Mouse (Mus musculus): ENCODE results near the gene Zkscan5. TPM values are rescaled to one million over a fixed set of nuclear protein-coding genes. Genes with fewer than 3 reads are reported as not detected.
A peak's percentile ranks its signal among the peaks of the same experiment; 100 is the strongest.

The Zkscan5 gene
- polyA plus RNA-seq (2015; fragmentation: Nextera tagmentation; extraction: Ambion mirVana), result 3.7 and 4.3 TPM in 2 replicates

DNA sequence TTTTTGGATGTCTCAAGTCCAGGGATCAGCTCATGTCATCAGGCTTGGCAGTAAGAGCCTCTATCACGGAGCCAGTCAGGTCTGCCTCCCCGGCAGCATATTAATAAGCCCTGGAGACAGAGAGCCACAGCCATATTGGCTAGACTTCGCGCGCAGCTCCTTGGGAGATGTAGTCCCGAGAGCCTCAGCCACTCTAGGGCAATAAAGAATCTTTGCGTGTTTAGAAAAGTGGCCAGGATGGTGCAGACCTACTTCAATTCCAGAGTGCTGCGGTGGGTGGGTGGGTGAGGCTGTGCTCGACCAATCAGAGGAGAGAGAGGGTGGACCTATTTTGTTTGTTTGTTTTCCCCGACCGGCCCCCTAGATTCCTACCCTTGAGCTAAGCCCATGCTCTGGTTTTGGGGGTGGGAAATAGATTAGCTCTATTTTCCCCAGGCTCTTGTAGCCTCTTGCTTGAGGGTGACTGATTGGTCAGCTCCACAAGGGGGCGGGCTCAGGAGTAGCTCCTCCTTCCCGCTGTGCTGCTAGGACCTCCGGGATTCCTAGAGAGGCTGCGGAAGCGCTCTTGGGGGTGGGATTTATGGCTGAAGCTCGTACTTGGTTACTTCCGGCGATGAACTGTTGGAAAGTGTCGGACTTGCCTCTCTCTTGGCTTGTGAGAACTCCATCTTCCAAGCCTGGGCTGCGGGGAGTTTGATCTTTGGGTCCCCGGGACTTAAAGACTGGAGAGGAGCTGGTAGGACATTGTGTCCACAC is at the start of gene Zkscan5:
Zkscan5 (plus strand) TSS at position 627 of the 756 bp plus-strand sequence.
- peak; percentile 93 for ATAC-seq (ENCODE audit: low read depth)
- H3K9me3 ChIP-seq (replicated peaks), result no peaks in the 10 kb centered on the region
- WGBS (ENCODE audit: insufficient replicate concordance), result under 1% methylated on average over 22 of the region's 22 CpGs
- peaks cover 59% of the 10 kb centered on the region for H3K4me1 ChIP-seq (replicated peaks)
- peak within 1 kb of the TSS; percentile 72 for H3K4me2 ChIP-seq
- peaks cover 14% of the 10 kb centered on the region for H3K36me3 ChIP-seq
- H3K27me3 ChIP-seq, result no peaks in the 10 kb centered on the region
- peak within 1 kb of the TSS; percentile 67 for H3K4me3 ChIP-seq (replicated peaks)
- peak; percentile 97 for DNase-seq
- H3K9ac ChIP-seq, result peak within 1 kb of the TSS; percentile 75
- H3K27ac ChIP-seq, result peak within 1 kb of the TSS; percentile 94

DNA sequence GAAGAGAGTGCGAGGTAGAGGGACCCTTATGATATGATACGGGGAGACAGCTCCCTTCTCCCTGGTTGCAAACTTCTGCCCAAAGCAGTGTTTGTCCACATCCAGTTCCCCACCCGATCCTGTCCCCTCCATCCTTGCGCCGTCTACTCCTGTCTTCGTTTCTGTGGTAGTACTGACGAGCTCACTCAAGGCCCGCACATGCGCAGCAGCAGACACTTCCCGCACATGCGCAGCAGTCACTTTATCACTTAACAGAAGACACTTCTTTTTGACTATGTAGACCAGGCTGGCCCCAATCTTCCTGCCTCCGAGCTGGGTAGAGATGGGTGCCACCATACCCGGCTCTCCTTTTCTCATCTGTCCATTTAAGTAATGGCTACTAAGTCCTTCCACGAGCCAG is 43.0 kb upstream of the Zkscan5 start:
- no peak for ATAC-seq (ENCODE audit: low read depth)
- no peaks in the 10 kb centered on the region for H3K27me3 ChIP-seq
- peaks cover 78% of the 10 kb centered on the region for H3K36me3 ChIP-seq

GRCm38 (mm10) chr5:145164710-145165109 is 39.7 kb upstream of the Zkscan5 start:
- no peak for DNase-seq
- Histone ChIP-seq H3K36me3 (peaks cover 55% of the 10 kb centered on the region), H3K27ac (no peak overlapping the region; the same call in 1 of the 2 replicates), H3K4me3 (replicated peaks) (no peak overlapping the region), H3K9me3 (replicated peaks) (no peaks in the 10 kb centered on the region), H3K9ac (peak overlapping the region; percentile 99; the same call in 1 of the 2 replicates), H3K27me3 (no peaks in the 10 kb centered on the region), H3K4me1 (replicated peaks) (peaks cover 37% of the 10 kb centered on the region), H3K4me2 (peak overlapping the region; percentile 82; the same call in 1 of the 2 replicates)
- ATAC-seq (ENCODE audit: low read depth), result no peak
- 57% methylated on average over 3 of the region's 3 CpGs for WGBS (ENCODE audit: insufficient replicate concordance)

More for the DNA sequence above, 43.0 kb upstream of the Zkscan5 start:
- Histone ChIP-seq H3K4me3 (replicated peaks) (no peak overlapping the region), H3K9ac (no peak overlapping the region), H3K9me3 (replicated peaks) (no peaks in the 10 kb centered on the region), H3K27ac (no peak overlapping the region), H3K4me2 (no peak overlapping the region), H3K4me1 (replicated peaks) (peaks cover 18% of the 10 kb centered on the region)
- 89% methylated on average over 14 of the region's 14 CpGs for WGBS (ENCODE audit: insufficient replicate concordance)
- DNase-seq, result no peak

DNA sequence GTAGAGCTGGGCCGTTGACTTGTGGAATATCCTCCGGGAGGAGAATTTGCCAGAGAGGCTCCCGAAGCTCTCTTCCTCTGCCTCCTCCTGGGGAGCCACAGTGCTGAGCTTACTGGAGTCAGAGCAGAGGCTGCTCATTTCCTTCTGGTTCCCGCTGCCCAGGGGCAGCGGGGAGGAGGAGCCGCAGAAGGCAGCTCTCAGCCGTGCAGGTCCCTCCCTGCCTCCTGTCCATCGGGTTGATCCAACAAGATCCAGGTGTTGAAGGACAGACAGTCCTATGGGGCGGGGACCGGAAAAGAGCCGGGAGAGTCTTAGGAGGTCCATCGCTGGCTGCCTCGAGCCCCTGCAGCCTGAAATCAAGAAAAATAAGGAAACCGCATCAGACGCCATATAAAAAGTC is 39.2 kb upstream of the Zkscan5 start:
- DNase-seq, result no peak
- Histone ChIP-seq H3K4me3 (replicated peaks) (peak overlapping the region; percentile 99; the same call in 1 of the 2 replicates), H3K36me3 (peaks cover 53% of the 10 kb centered on the region), H3K4me2 (peak overlapping the region; percentile 82), H3K9ac (peak overlapping the region; percentile 99; the same call in 1 of the 2 replicates), H3K27ac (no peak overlapping the region), H3K4me1 (replicated peaks) (peaks cover 40% of the 10 kb centered on the region), H3K9me3 (replicated peaks) (no peaks in the 10 kb centered on the region), H3K27me3 (no peaks in the 10 kb centered on the region)
- no peak for ATAC-seq (ENCODE audit: low read depth)
- 88% methylated on average over 15 of the region's 15 CpGs for WGBS (ENCODE audit: insufficient replicate concordance)

- peak within 1 kb of the TSS; percentile 99 for H3K4me3 ChIP-seq (replicated peaks)
- peaks cover 53% of the 10 kb centered on the region for H3K36me3 ChIP-seq
- under 1% methylated on average over 51 of the region's 51 CpGs for WGBS (ENCODE audit: insufficient replicate concordance)
- peak; percentile 96 for ATAC-seq (ENCODE audit: low read depth)
- peak within 1 kb of the TSS; percentile 82 for H3K4me2 ChIP-seq
- H3K27ac ChIP-seq, result peak within 1 kb of the TSS; percentile 87
- H3K9ac ChIP-seq, result peak within 1 kb of the TSS; percentile 99
- peak; percentile 98 for DNase-seq
- H3K4me1 ChIP-seq (replicated peaks), result peaks cover 46% of the 10 kb centered on the region
- H3K27me3 ChIP-seq, result no peaks in the 10 kb centered on the region
- no peaks in the 10 kb centered on the region for H3K9me3 ChIP-seq (replicated peaks)
These were observed 37.6 kb upstream of the Zkscan5 start, which contains the start of the genes Ptcd1 and Cpsf4 for GRCm38 (mm10) chr5:145166536-145167305. Gene Ptcd1, minus strand, starts transcription at chr5:145167108. Gene Cpsf4, plus strand, starts transcription at chr5:145167213.

DNA sequence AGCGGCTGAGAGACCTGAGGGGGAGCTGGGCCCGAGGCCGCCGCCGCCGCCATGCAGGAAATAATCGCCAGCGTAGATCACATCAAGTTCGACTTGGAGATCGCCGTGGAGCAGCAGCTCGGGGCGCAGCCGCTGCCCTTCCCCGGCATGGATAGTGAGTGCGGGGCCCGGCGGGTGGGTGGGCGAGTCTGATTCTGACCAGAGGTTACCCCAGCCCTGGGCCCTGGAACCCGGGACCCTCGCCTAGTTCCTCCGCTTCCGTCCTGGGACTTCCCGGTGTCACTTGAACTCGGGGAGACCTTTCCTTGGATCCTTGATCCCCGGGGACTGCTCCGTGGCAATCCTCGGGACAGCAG is 37.1 kb upstream of the Zkscan5 start:
- peaks cover 56% of the 10 kb centered on the region for H3K36me3 ChIP-seq
- H3K9me3 ChIP-seq (replicated peaks), result no peaks in the 10 kb centered on the region
- H3K9ac ChIP-seq, result peak overlapping the region; percentile 99
- H3K27ac ChIP-seq, result peak overlapping the region; percentile 87
- DNase-seq (no peak), ATAC-seq (ENCODE audit: low read depth) (peak; percentile 12)
- WGBS (ENCODE audit: insufficient replicate concordance), result under 1% methylated on average over 28 of the region's 28 CpGs
- peak overlapping the region; percentile 99 for H3K4me3 ChIP-seq (replicated peaks)
- H3K4me2 ChIP-seq, result peak overlapping the region; percentile 82
- peaks cover 46% of the 10 kb centered on the region for H3K4me1 ChIP-seq (replicated peaks)
- H3K27me3 ChIP-seq, result no peaks in the 10 kb centered on the region

DNA sequence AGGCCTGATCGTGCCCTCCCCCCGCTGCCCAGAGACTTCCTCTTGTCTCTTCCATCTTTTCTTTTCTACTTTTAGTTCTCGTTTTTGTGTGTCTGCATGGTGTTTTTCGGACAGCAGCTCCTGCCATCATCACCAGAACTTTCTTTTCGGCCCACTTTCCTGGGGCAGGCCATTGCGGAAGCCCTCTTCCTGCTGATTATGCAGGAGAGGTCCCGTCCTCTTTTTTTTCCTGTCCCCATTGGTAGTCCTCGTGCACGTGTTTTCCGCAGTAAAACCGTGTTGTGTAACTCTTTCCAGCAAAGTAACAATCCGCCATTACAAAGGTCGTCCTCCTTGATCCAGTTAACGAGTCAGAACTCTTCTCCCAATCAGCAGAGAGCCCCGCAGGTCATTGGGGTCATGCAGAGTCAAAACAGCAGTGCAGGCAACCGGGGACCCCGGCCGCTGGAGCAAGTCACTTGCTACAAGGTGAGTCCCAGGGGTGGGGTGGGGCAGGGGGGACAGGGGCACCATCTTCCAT is 25.8 kb upstream of the Zkscan5 start:
- Histone ChIP-seq H3K27me3 (no peaks in the 10 kb centered on the region), H3K36me3 (peaks cover 100% of the 10 kb centered on the region), H3K4me3 (replicated peaks) (no peak overlapping the region), H3K9me3 (replicated peaks) (no peaks in the 10 kb centered on the region), H3K4me1 (replicated peaks) (0 out of 2 replicates have a peak, but pooled peaks cover 9% of the 10 kb centered on the region), H3K4me2 (no peak overlapping the region), H3K9ac (no peak overlapping the region), H3K27ac (no peak overlapping the region)
- ATAC-seq (ENCODE audit: low read depth), result no peak
- no peak for DNase-seq
- 78% methylated on average over 18 of the region's 18 CpGs for WGBS (ENCODE audit: insufficient replicate concordance)

DNA sequence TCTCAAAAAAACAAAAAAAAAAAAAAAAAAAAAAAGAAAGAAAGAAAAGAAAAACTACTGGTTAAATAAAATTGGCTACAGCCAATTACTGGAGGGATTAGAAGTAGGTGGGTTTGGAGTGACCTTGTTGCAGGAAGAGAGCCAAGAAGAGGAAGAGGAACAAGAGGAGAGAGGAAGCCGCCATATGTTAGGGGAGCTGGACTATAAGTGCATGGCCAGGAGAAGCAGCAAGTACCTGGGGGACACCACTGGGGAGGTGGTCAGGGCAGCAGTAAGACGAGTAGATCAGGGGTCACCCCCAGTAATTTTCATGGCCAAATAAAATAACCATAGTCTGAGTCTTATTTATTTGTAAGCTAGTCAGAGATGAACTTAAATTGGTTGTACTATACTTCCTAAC is 19.1 kb upstream of the Zkscan5 start:
- no peak overlapping the region for H3K9ac ChIP-seq
- H3K4me2 ChIP-seq, result no peak overlapping the region
- peaks cover 87% of the 10 kb centered on the region for H3K36me3 ChIP-seq
- ATAC-seq (ENCODE audit: low read depth) (no peak), DNase-seq (no peak)
- peaks cover 28% of the 10 kb centered on the region for H3K4me1 ChIP-seq (replicated peaks)
- H3K9me3 ChIP-seq (replicated peaks), result no peaks in the 10 kb centered on the region
- no peaks in the 10 kb centered on the region for H3K27me3 ChIP-seq
- H3K4me3 ChIP-seq (replicated peaks), result no peak overlapping the region
- WGBS (ENCODE audit: insufficient replicate concordance), result 82% methylated on average over 2 of the region's 2 CpGs
- H3K27ac ChIP-seq, result no peak overlapping the region

GRCm38 (mm10) chr5:145189416-145189815 is 14.9 kb upstream of the Zkscan5 start:
- DNase-seq (no peak), ATAC-seq (ENCODE audit: low read depth) (peak; percentile 29)
- 44% methylated on average over 6 of the region's 6 CpGs for WGBS (ENCODE audit: insufficient replicate concordance)
- Histone ChIP-seq H3K9me3 (replicated peaks) (no peaks in the 10 kb centered on the region), H3K4me2 (peak overlapping the region; percentile 91), H3K9ac (peak overlapping the region; percentile 95), H3K27ac (peak overlapping the region; percentile 86), H3K36me3 (peaks cover 49% of the 10 kb centered on the region), H3K4me1 (replicated peaks) (peaks cover 39% of the 10 kb centered on the region), H3K27me3 (no peaks in the 10 kb centered on the region), H3K4me3 (replicated peaks) (peak overlapping the region; percentile 93)

DNA sequence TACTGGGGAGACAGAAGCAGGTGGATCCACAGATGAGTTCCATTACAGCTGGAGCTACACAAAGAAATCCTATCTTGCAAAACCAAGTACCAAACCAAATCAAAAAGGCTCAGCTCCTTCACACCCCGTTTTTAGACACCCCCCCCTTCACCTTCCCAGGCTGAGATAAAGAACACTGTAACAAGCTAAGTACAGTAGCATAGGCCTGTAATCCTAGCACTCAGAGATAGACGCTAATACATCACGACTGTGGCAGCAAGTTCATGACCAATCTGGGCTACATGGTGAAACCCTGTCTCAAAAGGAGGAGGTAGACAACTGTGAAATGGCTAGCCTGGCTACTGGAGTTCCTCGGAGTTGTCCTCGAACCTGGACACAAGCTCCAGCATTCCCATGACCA is 14.0 kb upstream of the Zkscan5 start:
- peak overlapping the region; percentile 91 for H3K4me2 ChIP-seq
- DNase-seq (no peak), ATAC-seq (ENCODE audit: low read depth) (peak; percentile 40)
- peaks cover 50% of the 10 kb centered on the region for H3K36me3 ChIP-seq
- peak overlapping the region; percentile 95 for H3K9ac ChIP-seq
- no peaks in the 10 kb centered on the region for H3K27me3 ChIP-seq
- 12% methylated on average over 5 of the region's 5 CpGs for WGBS (ENCODE audit: insufficient replicate concordance)
- H3K9me3 ChIP-seq (replicated peaks), result no peaks in the 10 kb centered on the region
- peaks cover 39% of the 10 kb centered on the region for H3K4me1 ChIP-seq (replicated peaks)
- peak overlapping the region; percentile 93 for H3K4me3 ChIP-seq (replicated peaks)
- peak overlapping the region; percentile 86 for H3K27ac ChIP-seq
